Mouse (Mus musculus) hindbrain, embryonic 13.5 days (tissue): ENCODE measurements around the gene Spast. TPM values are rescaled to one million over a fixed set of nuclear protein-coding genes. Genes with fewer than 3 reads are reported as not detected.
A peak's percentile ranks its signal among the peaks of the same experiment; 100 is the strongest.

ENCODE experiments used
- ATAC-seq: fragments of 200-750 bp; cut with Nextera tagmentation; 2 replicates; pipeline ENCODE4 v1.8.0; 2017; ENCODE audit warnings: moderate TSS enrichment; ENCODE audit not compliant: low FRiP score
- H3K27ac ChIP-seq: fragments of 300-500 bp; sonication (generic); 2 replicates; pipeline ENCODE4 v1.5.1; 2015; ENCODE audit warnings: inconsistent platforms, mild to moderate bottlenecking, moderate library complexity
- H3K27me3 ChIP-seq: fragments of 300-500 bp; sonication (generic); 2 replicates; pipeline ENCODE4 v1.6.1; 2015; ENCODE audit warnings: mild to moderate bottlenecking, inconsistent platforms
- H3K36me3 ChIP-seq: fragments of 300-500 bp; sonication (generic); 2 replicates; pipeline ENCODE4 v1.6.1; 2015; ENCODE audit warnings: mild to moderate bottlenecking, inconsistent platforms
- H3K4me1 ChIP-seq: fragments of 300-500 bp; sonication (generic); replicated peaks from 2 replicates; pipeline ENCODE4 v1.6.1; 2015; ENCODE audit warnings: inconsistent platforms
- H3K4me2 ChIP-seq: fragments of 300-500 bp; sonication (generic); 2 replicates; pipeline ENCODE4 v1.6.1; 2015; ENCODE audit warnings: inconsistent platforms, mild to moderate bottlenecking, moderate library complexity
- H3K4me3 ChIP-seq: fragments of 300-500 bp; sonication (generic); 2 replicates; pipeline ENCODE4 v1.5.1; 2015; ENCODE audit warnings: mild to moderate bottlenecking, inconsistent platforms
- H3K9ac ChIP-seq: fragments of 300-500 bp; sonication (generic); 2 replicates; pipeline ENCODE4 v1.6.1; 2015; ENCODE audit warnings: mild to moderate bottlenecking, inconsistent platforms
- H3K9me3 ChIP-seq: fragments of 300-500 bp; sonication (generic); 2 replicates; pipeline ENCODE4 v1.6.1; 2016; ENCODE audit warnings: inconsistent platforms
- WGBS: fragments of 180-500 bp; shearing (Covaris S2); methylation state at CpG from one replicate; pipeline ENCODE4 v1.1.7; 2015; 5-methylcytosine and 5-hydroxymethylcytosine counted together
- polyA plus RNA-seq: library from polyadenylated mRNA; unstranded; fragments of >200 nt; fragmentation: Nextera tagmentation; extraction: Ambion mirVana; gene quantifications from 2 replicates; pipeline ENCODE4 v1.2.1, GENCODE M21; 2015

Gene Spast
- polyA plus RNA-seq, 1 experiment from 2014 or later: 27.1 TPM

GRCm38 (mm10) chr17:74338225-74338931 is 409 bp upstream of the Spast start:
- H3K27me3 ChIP-seq: no peaks in the 10 kb centered on the region
- peak overlapping the region; percentile 86 for H3K4me2 ChIP-seq
- H3K9me3 ChIP-seq: no peaks in the 10 kb centered on the region
- H3K4me3 ChIP-seq: peak overlapping the region; percentile 97
- H3K36me3 ChIP-seq: no peaks in the 10 kb centered on the region
- H3K27ac ChIP-seq: peak overlapping the region; percentile 98
- H3K4me1 ChIP-seq: peaks cover 44% of the 10 kb centered on the region
- WGBS: under 1% methylated on average over 40 of the region's 50 CpGs
- peak; percentile 92 for ATAC-seq
- H3K9ac ChIP-seq: peak overlapping the region; percentile 99

GRCm38 (mm10) chr17:74341151-74341550 is 2.4 kb downstream of the Spast start:
- Histone ChIP-seq H3K9ac (peak overlapping the region; percentile 63), H3K36me3 (peaks cover 5% of the 10 kb centered on the region; the same call in 1 of the 2 replicates), H3K4me3 (peak overlapping the region; percentile 97), H3K4me1 (peaks cover 44% of the 10 kb centered on the region), H3K27me3 (no peaks in the 10 kb centered on the region), H3K4me2 (peak overlapping the region; percentile 86), H3K9me3 (no peaks in the 10 kb centered on the region), H3K27ac (no peak overlapping the region)
- no peak for ATAC-seq
- WGBS: 32% methylated on average over 5 of the region's 5 CpGs

GRCm38 (mm10) chr17:74363592-74363991 is 24.8 kb downstream of the Spast start:
- no peak overlapping the region for H3K9ac ChIP-seq

GRCm38 (mm10) chr17:74376916-74377315 is 38.1 kb downstream of the Spast start:
- Histone ChIP-seq H3K27me3 (no peaks in the 10 kb centered on the region), H3K9me3 (no peaks in the 10 kb centered on the region), H3K4me1 (no peaks in the 10 kb centered on the region), H3K36me3 (peaks cover 74% of the 10 kb centered on the region), H3K4me2 (no peak overlapping the region), H3K27ac (no peak overlapping the region), H3K9ac (no peak overlapping the region), H3K4me3 (no peak overlapping the region)
- 93% methylated on average over 1 of the region's 1 CpGs for WGBS
- no peak for ATAC-seq

More at GRCm38 (mm10) chr17:74363592-74363991, 24.8 kb downstream of the Spast start:
- H3K4me3 ChIP-seq: no peak overlapping the region
- no peak for ATAC-seq
- WGBS: 100% methylated on average over 1 of the region's 1 CpGs
- H3K4me2 ChIP-seq: no peak overlapping the region
- H3K4me1 ChIP-seq: no peaks in the 10 kb centered on the region
- no peak overlapping the region for H3K27ac ChIP-seq
- H3K9me3 ChIP-seq: no peaks in the 10 kb centered on the region
- H3K36me3 ChIP-seq: peaks cover 55% of the 10 kb centered on the region
- H3K27me3 ChIP-seq: no peaks in the 10 kb centered on the region

- no peak overlapping the region for H3K4me2 ChIP-seq
- no peak overlapping the region for H3K9ac ChIP-seq
- peaks cover 72% of the 10 kb centered on the region for H3K36me3 ChIP-seq
- H3K9me3 ChIP-seq: no peaks in the 10 kb centered on the region
- no peak for ATAC-seq
- no peak overlapping the region for H3K4me3 ChIP-seq
- H3K27me3 ChIP-seq: no peaks in the 10 kb centered on the region
- no peak overlapping the region for H3K27ac ChIP-seq
- no peaks in the 10 kb centered on the region for H3K4me1 ChIP-seq
These were observed 47.9 kb downstream of the Spast start for GRCm38 (mm10) chr17:74386657-74387056.

GRCm38 (mm10) chr17:74389847-74390246 is 51.1 kb downstream of the Spast start:
- H3K36me3 ChIP-seq: peaks cover 42% of the 10 kb centered on the region
- ATAC-seq: no peak
- H3K4me1 ChIP-seq: no peaks in the 10 kb centered on the region; the same call in 1 of the 2 replicates
- H3K27me3 ChIP-seq: no peaks in the 10 kb centered on the region
- H3K9me3 ChIP-seq: no peaks in the 10 kb centered on the region
- WGBS: 87% methylated on average over 3 of the region's 3 CpGs
- no peak overlapping the region for H3K9ac ChIP-seq
- H3K4me2 ChIP-seq: no peak overlapping the region
- no peak overlapping the region for H3K4me3 ChIP-seq
- H3K27ac ChIP-seq: no peak overlapping the region

GRCm38 (mm10) chr17:74394381-74394780 is 55.6 kb downstream of the Spast start:
- no peak for ATAC-seq
- WGBS: 78% methylated on average over 2 of the region's 2 CpGs
- peaks cover 11% of the 10 kb centered on the region for H3K4me1 ChIP-seq
- no peaks in the 10 kb centered on the region for H3K9me3 ChIP-seq
- H3K4me3 ChIP-seq: peak overlapping the region; percentile 84; the same call in 1 of the 2 replicates
- H3K27ac ChIP-seq: no peak overlapping the region
- H3K27me3 ChIP-seq: no peaks in the 10 kb centered on the region
- H3K4me2 ChIP-seq: peak overlapping the region; percentile 66; the same call in 1 of the 2 replicates
- no peak overlapping the region for H3K9ac ChIP-seq
- peaks cover 3% of the 10 kb centered on the region; the same call in 1 of the 2 replicates for H3K36me3 ChIP-seq

- no peaks in the 10 kb centered on the region for H3K27me3 ChIP-seq
- peaks cover 3% of the 10 kb centered on the region; the same call in 1 of the 2 replicates for H3K36me3 ChIP-seq
- peaks cover 11% of the 10 kb centered on the region for H3K4me1 ChIP-seq
- peak; percentile 41 for ATAC-seq
- H3K4me3 ChIP-seq: peak overlapping the region; percentile 84
- peak overlapping the region; percentile 66 for H3K9ac ChIP-seq
- WGBS: 32% methylated on average over 16 of the region's 16 CpGs
- peak overlapping the region; percentile 66 for H3K27ac ChIP-seq
- no peaks in the 10 kb centered on the region for H3K9me3 ChIP-seq
- H3K4me2 ChIP-seq: peak overlapping the region; percentile 66
These were observed 56.1 kb downstream of the Spast start for GRCm38 (mm10) chr17:74394855-74395254.

- no peaks in the 10 kb centered on the region for H3K9me3 ChIP-seq
- H3K4me2 ChIP-seq: peak within 1 kb of the TSS; percentile 66
- H3K9ac ChIP-seq: peak within 1 kb of the TSS; percentile 91
- peak; percentile 98 for ATAC-seq
- peaks cover 3% of the 10 kb centered on the region; the same call in 1 of the 2 replicates for H3K36me3 ChIP-seq
- H3K27ac ChIP-seq: peak within 1 kb of the TSS; percentile 93
- H3K4me1 ChIP-seq: peaks cover 11% of the 10 kb centered on the region
- under 1% methylated on average over 41 of the region's 41 CpGs for WGBS
- peak within 1 kb of the TSS; percentile 84 for H3K4me3 ChIP-seq
- no peaks in the 10 kb centered on the region for H3K27me3 ChIP-seq
These were observed 56.7 kb downstream of the Spast start, which contains the start of gene Slc30a6 for GRCm38 (mm10) chr17:74395383-74396065. Slc30a6 (plus strand) TSS chr17:74395608.

GRCm38 (mm10) chr17:74396766-74397165 is 58.0 kb downstream of the Spast start:
- Histone ChIP-seq H3K36me3 (peaks cover under 1% of the 10 kb centered on the region; the same call in 1 of the 2 replicates), H3K4me1 (peaks cover 11% of the 10 kb centered on the region), H3K9ac (peak overlapping the region; percentile 91; the same call in 1 of the 2 replicates), H3K4me3 (peak overlapping the region; percentile 84), H3K9me3 (no peaks in the 10 kb centered on the region), H3K4me2 (peak overlapping the region; percentile 66), H3K27ac (no peak overlapping the region), H3K27me3 (no peaks in the 10 kb centered on the region)
- ATAC-seq: no peak
- 84% methylated on average over 4 of the region's 4 CpGs for WGBS

- Histone ChIP-seq H3K36me3 (peaks cover 5% of the 10 kb centered on the region), H3K27me3 (no peaks in the 10 kb centered on the region), H3K9me3 (no peaks in the 10 kb centered on the region), H3K9ac (no peak overlapping the region), H3K4me1 (peaks cover 11% of the 10 kb centered on the region), H3K27ac (no peak overlapping the region), H3K4me3 (peak overlapping the region; percentile 84; the same call in 1 of the 2 replicates), H3K4me2 (no peak overlapping the region)
- no peak for ATAC-seq
- WGBS: 84% methylated on average over 2 of the region's 2 CpGs
These were observed 58.4 kb downstream of the Spast start for GRCm38 (mm10) chr17:74397173-74397572.

GRCm38 (mm10) chr17:74402486-74403222 is 63.9 kb downstream of the Spast start:
- Histone ChIP-seq H3K36me3 (peaks cover 52% of the 10 kb centered on the region), H3K4me1 (no peaks in the 10 kb centered on the region), H3K9me3 (no peaks in the 10 kb centered on the region), H3K4me3 (no peak overlapping the region), H3K27me3 (no peaks in the 10 kb centered on the region), H3K9ac (no peak overlapping the region), H3K27ac (no peak overlapping the region), H3K4me2 (no peak overlapping the region)
- ATAC-seq: no peak
- 96% methylated on average over 12 of the region's 12 CpGs for WGBS
